ENCODE assay signal across 8 mouse cellular contexts in genomic region chrX:103484050-103484449, GRCm38 (mm10).
DNase-seq lines count a peak whose midpoint lies in the region; ATAC-seq lines count a peak whose summit lies in the region.

No protein-coding gene starts in this region.

- H3K27ac ChIP-seq in forebrain, embryonic 14.5 days (ENCODE audit: low read depth, low read length) = no peak overlapping the region
- H3K27ac ChIP-seq in intestine, embryonic 15.5 days = no peak overlapping the region
- H3K27ac ChIP-seq in liver, embryonic 12.5 days = no peak overlapping the region

- ATAC-seq in megakaryocyte, adult 5-6 weeks (ENCODE audit: poor library complexity, severe bottlenecking) = no peak
- peak; percentile 38; the same call in 1 of the 2 replicates for ATAC-seq in forebrain, embryonic 14.5 days
- no peak for ATAC-seq in intestine, embryonic 15.5 days
- no peak for ATAC-seq in liver, embryonic 12.5 days
- no peak for ATAC-seq in megakaryocyte-erythroid progenitor cell, adult 5-6 weeks (replicated peaks; ENCODE audit: low FRiP score, low TSS enrichment, poor library complexity, severe bottlenecking)

- peak overlapping the region; percentile 93 for H3K4me3 ChIP-seq in megakaryocyte, embryonic 14.5 days (replicated peaks)
- H3K4me3 ChIP-seq in forebrain, embryonic 14.5 days (ENCODE audit: low read depth, low read length) = no peak overlapping the region
- H3K4me3 ChIP-seq in intestine, embryonic 15.5 days (replicated peaks) = no peak overlapping the region
- peak overlapping the region; percentile 62; the same call in 1 of the 2 replicates for H3K4me3 ChIP-seq in liver, embryonic 12.5 days

- no peak overlapping the region for H3K9ac ChIP-seq in forebrain, embryonic 14.5 days (ENCODE audit: low read length)
- no peak overlapping the region for H3K9ac ChIP-seq in intestine, embryonic 15.5 days
- no peak overlapping the region for H3K9ac ChIP-seq in liver, embryonic 12.5 days

- H3K36me3 ChIP-seq in megakaryocyte, embryonic 14.5 days (replicated peaks; ENCODE audit: low read length) = no peaks in the 10 kb centered on the region
- no peaks in the 10 kb centered on the region for H3K36me3 ChIP-seq in forebrain, embryonic 14.5 days (ENCODE audit: control insufficient read depth, insufficient read depth, low read length)
- no peaks in the 10 kb centered on the region for H3K36me3 ChIP-seq in intestine, embryonic 15.5 days
- peaks cover 12% of the 10 kb centered on the region for H3K36me3 ChIP-seq in liver, embryonic 12.5 days

- H3K9me3 ChIP-seq in megakaryocyte, embryonic 14.5 days = peaks cover 4% of the 10 kb centered on the region; the same call in 1 of the 2 replicates
- H3K9me3 ChIP-seq in forebrain, embryonic 14.5 days (replicated peaks; ENCODE audit: control insufficient read depth, low read length) = no peaks in the 10 kb centered on the region
- no peaks in the 10 kb centered on the region for H3K9me3 ChIP-seq in intestine, embryonic 15.5 days
- H3K9me3 ChIP-seq in liver, embryonic 12.5 days (replicated peaks) = no peaks in the 10 kb centered on the region

- peak; percentile 26 for DNase-seq in adrenal gland, adult 8-10 months
- peak; percentile 84 for DNase-seq in forebrain, embryonic 14.5 days (ENCODE audit: low spot score)
- peak; percentile 35 to 45 for DNase-seq in natural killer cell, adult 2 months (ENCODE audit: low spot score in 2 of 2)

- peaks cover 6% of the 10 kb centered on the region; the same call in 1 of the 2 replicates for H3K4me1 ChIP-seq in megakaryocyte, embryonic 14.5 days
- no peaks in the 10 kb centered on the region for H3K4me1 ChIP-seq in forebrain, embryonic 14.5 days (ENCODE audit: control insufficient read depth, insufficient read depth, low read length)
- no peaks in the 10 kb centered on the region for H3K4me1 ChIP-seq in intestine, embryonic 15.5 days (replicated peaks)
- no peaks in the 10 kb centered on the region for H3K4me1 ChIP-seq in liver, embryonic 12.5 days

- H3K4me2 ChIP-seq in forebrain, embryonic 14.5 days (ENCODE audit: low read length) = peak overlapping the region; percentile 42
- peak overlapping the region; percentile 41 for H3K4me2 ChIP-seq in intestine, embryonic 15.5 days (replicated peaks)
- peak overlapping the region; percentile 53 for H3K4me2 ChIP-seq in liver, embryonic 12.5 days

- H3K27me3 ChIP-seq in megakaryocyte, embryonic 14.5 days (replicated peaks) = no peaks in the 10 kb centered on the region
- H3K27me3 ChIP-seq in forebrain, embryonic 14.5 days (replicated peaks; ENCODE audit: control insufficient read depth, insufficient read depth, low read length) = no peaks in the 10 kb centered on the region
- no peaks in the 10 kb centered on the region for H3K27me3 ChIP-seq in intestine, embryonic 15.5 days (replicated peaks)
- no peaks in the 10 kb centered on the region for H3K27me3 ChIP-seq in liver, embryonic 12.5 days (replicated peaks)

- WGBS in forebrain, embryonic 14.5 days = 20% methylated on average over 2 of the region's 2 CpGs
- 33% methylated on average over 2 of the region's 2 CpGs for whole genome bisulfite sequencing in intestine, embryonic 15.5 days
- WGBS in liver, embryonic 12.5 days (ENCODE audit: insufficient replicate concordance) = 29% methylated on average over 2 of the region's 2 CpGs

Comparison
In these comparisons a context has a peak if more than half of its experiments do, and no peak if none do; other contexts are left out.
1. H3K4me3 ChIP-seq: peak in megakaryocyte, embryonic 14.5 days (single experiment) and liver, embryonic 12.5 days (single experiment); none in forebrain, embryonic 14.5 days (single experiment) and intestine, embryonic 15.5 days (single experiment).
2. DNase-seq: peak in every context shown above with its lines; median percentile 84 in forebrain, embryonic 14.5 days; 40 in natural killer cell, adult 2 months; 26 in adrenal gland, adult 8-10 months.
3. Peak in every context shown above with its lines, with median percentiles within 50 percentile points of each other: H3K4me2 ChIP-seq.